Mouse (Mus musculus) lung, postnatal 14 days (tissue): ENCODE measurements around the gene Hira.
"Not testable (repeated sequence)": the region's sequence is repeated elsewhere in the genome, so short reads cannot be mapped to it uniquely, and the experiment has no call there.

Experiments used
- DNase-seq: peaks from one replicate; pipeline ENCODE4 v3.0.0; 2021

Gene Hira

GRCm38 (mm10) chr16:18876442-18877308 is at the start of gene Hira, which contains the start of gene Mrpl40:
Gene Hira, plus strand, starts transcription at chr16:18877037.
Gene Mrpl40, minus strand, starts transcription at chr16:18876862.
- peak; percentile 95 for DNase-seq

- no peak for DNase-seq
Measured at GRCm38 (mm10) chr16:18828630-18829029, 48.2 kb upstream of the Hira start.

GRCm38 (mm10) chr16:18829102-18829501 is 47.7 kb upstream of the Hira start:
- no peak for DNase-seq

- DNase-seq, result no peak
Measured at GRCm38 (mm10) chr16:18833486-18833885, 43.4 kb upstream of the Hira start.

GRCm38 (mm10) chr16:18836073-18836467 is 40.8 kb upstream of the Hira start:
- DNase-seq, result no peak

GRCm38 (mm10) chr16:18836468-18837208 is 40.2 kb upstream of the Hira start, which contains the start of the genes 2510002D24Rik and Gm28539:
Gene 2510002D24Rik, plus strand, starts transcription at chr16:18836578.
Gene Gm28539, plus strand, starts transcription at chr16:18836584.
- DNase-seq, result peak; percentile 97

GRCm38 (mm10) chr16:18838346-18838745 is 38.5 kb upstream of the Hira start:
- DNase-seq, result no peak

GRCm38 (mm10) chr16:18846301-18846820 is 30.5 kb upstream of the Hira start:
- DNase-seq, result no peak

- DNase-seq, result not testable (repeated sequence)
Measured at GRCm38 (mm10) chr16:18849521-18850190, 27.2 kb upstream of the Hira start.

- peak; percentile 12 for DNase-seq
Measured at GRCm38 (mm10) chr16:18858551-18858950, 18.3 kb upstream of the Hira start.

- peak; percentile 7 for DNase-seq
Measured at GRCm38 (mm10) chr16:18860186-18860585, 16.7 kb upstream of the Hira start.

- DNase-seq, result not testable (repeated sequence)
Measured at GRCm38 (mm10) chr16:18870495-18870894, 6.3 kb upstream of the Hira start.

GRCm38 (mm10) chr16:18876091-18876441 is 771 bp upstream of the Hira start:
- no peak for DNase-seq

- peak; percentile 32 for DNase-seq
Measured at GRCm38 (mm10) chr16:18877386-18878090, 701 bp downstream of the Hira start.

- no peak for DNase-seq
Measured at GRCm38 (mm10) chr16:18878091-18878720, 1.4 kb downstream of the Hira start.

GRCm38 (mm10) chr16:18884044-18884443 is 7.2 kb downstream of the Hira start:
- no peak for DNase-seq

- DNase-seq, result no peak
Measured at GRCm38 (mm10) chr16:18893840-18894372, 17.1 kb downstream of the Hira start.

- DNase-seq, result no peak
Measured at GRCm38 (mm10) chr16:18895249-18895648, 18.4 kb downstream of the Hira start.

- no peak for DNase-seq
Measured at GRCm38 (mm10) chr16:18896429-18896828, 19.6 kb downstream of the Hira start.

- no peak for DNase-seq
Measured at GRCm38 (mm10) chr16:18905648-18906047, 28.8 kb downstream of the Hira start.

- no peak for DNase-seq
Measured at GRCm38 (mm10) chr16:18916064-18916463, 39.2 kb downstream of the Hira start.

GRCm38 (mm10) chr16:18921771-18922170 is 44.9 kb downstream of the Hira start:
- DNase-seq, result no peak
